Mouse (Mus musculus) embryo, embryonic 10.5 days (tissue): Measurements from ENCODE around the gene Ambra1.
"Not testable (repeated sequence)": the region's sequence is repeated elsewhere in the genome, so short reads cannot be mapped to it uniquely, and the experiment has no call there.

Experiments used
- DNase-seq: peaks from one replicate; pipeline ENCODE4 v3.0.0-alpha.2; 2015; ENCODE audit warnings: low spot score

Ambra1 gene

DNA sequence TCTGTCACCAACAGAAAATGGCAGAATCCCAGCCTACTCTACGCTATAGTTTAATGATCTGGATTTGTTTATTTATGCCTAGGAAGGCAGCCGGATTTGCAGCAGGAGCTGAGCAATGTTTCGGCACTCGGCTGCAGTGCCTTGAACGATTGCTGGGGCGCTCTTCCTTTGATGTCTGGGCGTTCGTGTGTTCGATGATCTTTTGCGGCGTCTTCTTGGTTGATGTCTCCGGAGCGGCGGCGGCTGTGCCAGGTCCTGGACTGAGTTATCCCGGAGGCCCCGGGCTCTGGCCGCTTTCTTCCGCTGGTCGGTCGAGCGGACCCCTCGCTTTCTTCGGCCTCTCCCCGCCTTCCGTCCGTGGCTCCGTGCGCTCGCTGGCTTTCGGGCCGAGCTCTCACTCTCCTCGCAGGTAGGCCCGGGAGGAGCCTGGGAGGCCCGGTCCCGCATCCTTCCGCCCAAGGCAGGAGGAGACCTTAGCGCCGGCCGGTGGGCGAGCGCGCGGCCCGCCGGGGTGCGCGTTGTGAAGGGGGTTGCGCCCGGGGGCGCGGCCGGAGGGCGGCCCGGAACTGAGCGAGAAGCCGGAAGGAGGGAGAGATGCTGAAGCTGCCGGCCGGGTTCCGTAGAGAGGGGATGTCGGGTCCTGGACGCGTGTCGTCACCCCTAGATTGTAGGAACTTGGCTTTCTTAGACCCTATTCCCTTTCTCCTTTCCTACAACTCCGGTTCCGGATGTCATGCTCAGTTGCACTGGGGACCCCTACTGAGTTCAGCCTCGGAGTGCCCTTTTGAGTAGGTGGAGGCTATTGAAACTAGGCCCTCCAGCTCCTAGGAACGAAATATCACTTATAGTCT is at the start of gene Ambra1:
Gene Ambra1 (plus strand): TSS at position 164 of the 851 bp plus-strand sequence.
- peak; percentile 97 for DNase-seq

DNA sequence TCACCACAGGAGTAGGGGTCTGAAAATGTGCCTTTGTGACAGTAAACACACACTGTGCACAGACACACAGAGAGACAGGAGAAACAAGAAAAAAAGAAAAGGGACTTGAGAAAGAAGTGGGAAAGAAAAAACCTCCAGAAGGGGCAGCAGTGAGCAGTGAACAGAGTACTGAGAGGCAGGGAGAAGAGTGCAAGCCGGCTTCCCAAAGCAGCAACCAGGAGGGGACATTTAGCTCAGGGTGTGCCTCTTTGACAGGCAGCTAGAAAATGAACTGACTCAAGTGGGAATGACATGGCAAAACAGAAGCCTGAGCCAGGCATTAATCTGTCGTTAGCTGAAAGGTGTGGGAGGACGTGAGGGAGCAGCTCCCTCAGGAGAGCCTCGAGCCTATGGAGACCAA is 47.1 kb upstream of the Ambra1 start:
- DNase-seq: peak; percentile 72

DNA sequence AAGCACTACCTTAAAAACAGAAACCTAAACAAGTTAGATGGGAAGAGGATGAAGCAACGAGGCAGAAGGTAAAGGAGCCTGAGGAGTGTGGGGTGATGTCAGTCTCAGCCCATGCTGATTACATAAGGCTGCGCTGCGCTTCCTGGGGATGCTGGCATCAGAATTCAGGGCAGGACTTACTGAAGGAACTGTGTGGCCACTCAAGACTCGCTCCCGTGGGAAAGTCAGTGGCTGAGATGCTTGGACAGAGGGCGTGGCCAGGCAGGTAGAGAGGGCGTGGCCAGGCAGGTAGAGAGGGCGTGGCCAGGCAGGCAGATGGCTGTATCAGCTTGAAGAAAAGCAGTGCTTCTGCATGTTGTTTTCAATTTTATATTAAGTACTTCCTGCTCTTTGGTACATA is 46.0 kb upstream of the Ambra1 start:
- DNase-seq: no peak

DNA sequence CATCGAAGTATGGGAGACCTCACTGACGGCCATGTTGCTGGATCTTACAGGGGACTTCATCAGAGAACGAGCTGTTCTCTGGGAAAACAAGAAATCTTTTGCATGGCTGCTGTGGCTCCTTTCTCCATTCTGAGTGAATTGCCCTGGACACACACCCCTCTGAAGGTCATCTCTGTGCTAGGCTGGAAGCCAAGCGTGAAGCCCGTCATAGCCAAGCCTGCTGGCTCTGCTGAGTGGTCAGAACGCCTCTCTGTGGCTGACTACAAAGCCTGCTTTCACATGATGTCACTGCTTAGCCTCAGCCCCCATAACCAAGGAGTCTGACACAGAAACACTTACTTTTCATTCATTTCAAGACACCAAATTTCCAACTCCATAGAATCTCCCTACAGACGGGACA is 40.5 kb upstream of the Ambra1 start:
- no peak for DNase-seq

DNA sequence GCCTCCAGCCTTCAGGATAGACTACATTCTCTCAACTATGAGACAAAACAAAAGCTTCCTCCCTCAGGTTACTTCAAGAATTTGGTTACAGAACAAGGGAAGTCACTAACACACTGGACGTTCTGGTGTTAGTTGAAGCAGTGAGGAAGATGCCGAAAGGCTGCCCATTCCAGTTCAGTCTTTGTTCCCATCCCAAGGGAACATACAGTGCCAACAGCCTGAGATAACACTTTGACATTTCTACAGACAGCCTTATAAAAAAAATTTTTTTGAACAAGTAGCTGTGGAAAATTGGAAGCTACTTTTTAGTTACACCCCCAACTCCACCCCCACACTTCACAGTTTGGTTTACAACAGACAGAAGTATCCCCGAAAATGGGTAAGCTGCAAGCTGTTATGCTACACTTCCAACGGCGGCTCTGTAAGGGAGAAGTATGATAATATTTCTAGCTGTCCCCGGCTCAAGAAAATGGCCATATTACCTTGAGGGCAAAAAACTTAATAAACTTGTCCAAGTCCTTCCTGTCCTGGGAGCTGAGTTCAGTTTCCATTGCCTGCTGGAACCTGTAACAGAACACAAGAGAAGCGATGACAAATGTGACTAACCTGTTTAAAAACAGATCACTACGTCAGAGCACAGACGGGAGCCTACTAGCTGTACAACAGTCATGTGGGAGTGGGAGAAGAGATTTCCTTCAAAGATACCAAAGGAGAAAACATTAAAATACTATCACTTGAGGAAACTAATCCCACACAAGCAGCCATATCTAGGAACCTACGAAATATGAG is 34.3 kb upstream of the Ambra1 start:
- no peak for DNase-seq

DNA sequence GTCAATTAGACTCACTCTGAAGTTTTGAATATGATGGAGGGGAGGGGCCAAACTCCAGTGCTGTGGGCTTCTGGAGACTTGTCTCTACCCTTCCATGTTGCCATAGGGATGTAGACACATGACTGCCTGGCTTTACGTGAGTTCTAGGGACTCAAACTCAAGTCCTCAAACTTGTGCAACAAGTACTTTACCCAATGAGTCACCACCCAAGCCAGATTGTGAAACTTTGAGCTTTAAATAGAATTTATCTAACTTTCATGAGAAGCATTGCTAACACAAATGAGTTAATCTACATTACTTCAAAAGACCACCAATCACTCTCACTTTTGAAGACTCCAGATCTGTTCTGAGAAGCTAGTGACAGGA is 33.7 kb upstream of the Ambra1 start:
- no peak for DNase-seq

DNA sequence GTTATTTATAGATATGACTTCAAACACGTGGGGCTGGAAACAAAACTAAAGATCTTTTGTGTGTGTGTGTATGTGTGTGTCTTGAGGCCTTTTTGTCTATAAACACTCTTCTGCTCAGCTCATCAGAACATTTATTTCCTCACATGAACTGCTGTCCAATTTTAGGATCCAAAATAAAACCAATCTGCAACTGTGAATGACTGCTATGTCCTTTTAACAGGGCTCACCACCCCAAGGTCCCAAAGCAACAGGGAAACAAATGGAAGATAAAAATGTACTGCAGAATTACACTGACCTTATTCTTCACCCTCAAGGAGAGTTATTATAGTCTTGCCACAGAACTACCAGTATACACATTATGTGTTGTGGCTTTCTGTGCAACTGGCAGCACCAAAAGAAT is 30.7 kb upstream of the Ambra1 start:
- DNase-seq: no peak

DNA sequence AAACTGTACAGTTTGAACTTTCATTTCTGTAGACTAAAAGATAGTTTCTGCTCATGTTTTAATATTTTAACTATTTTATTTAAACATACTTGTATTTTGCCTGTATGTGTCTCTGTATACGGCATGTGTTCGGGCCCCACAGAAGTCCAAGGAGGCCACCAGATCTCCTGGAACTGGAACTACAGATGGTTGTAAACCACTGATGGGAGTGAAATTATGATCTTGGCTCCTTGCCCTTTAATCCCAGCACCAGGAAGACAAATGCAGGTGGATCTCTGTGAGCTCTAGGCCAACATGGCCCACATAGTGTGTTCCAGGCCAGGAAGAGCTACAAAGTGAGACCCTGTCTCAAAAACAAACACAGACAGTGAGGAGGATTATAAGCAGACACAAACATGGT is 28.6 kb upstream of the Ambra1 start:
- DNase-seq: no peak

DNA sequence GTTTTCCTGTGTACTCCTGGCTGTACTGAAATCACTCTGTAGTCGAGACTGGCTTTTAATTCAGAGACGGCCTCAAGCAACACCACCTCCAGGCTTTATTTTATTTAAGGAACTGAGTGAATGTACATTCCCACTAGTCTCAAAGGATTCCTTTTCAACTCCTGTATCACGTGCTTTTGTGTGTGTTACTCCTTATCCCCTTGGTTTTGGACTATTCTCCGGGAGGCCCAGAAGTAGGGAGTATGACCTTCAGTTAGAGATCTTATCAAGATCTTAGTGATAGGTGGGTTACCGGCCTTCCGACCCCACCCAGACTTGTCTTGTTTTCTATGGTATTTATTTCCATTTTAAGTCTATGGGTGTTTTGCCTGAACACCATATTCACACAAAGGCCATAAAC is 24.2 kb upstream of the Ambra1 start:
- DNase-seq: no peak

DNA sequence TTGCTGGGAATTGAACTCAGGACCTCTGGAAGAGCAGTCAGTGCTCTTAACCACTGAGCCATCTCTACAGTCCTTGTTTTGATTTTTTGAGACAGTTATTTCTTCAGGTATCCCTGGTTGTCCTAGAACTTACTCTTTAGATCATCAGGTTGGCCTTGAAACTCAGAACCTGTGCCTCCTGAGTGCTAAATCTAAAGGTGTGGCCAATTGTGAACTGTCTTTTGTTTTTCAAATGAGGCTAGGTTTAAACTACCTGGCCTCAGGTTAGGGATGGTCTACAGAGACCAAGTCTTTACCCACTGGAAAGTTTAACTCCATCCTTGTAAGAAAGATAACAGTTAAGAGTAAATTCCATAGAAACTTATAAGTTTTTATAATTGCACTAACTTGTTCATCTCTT is 23.5 kb upstream of the Ambra1 start:
- no peak for DNase-seq

DNA sequence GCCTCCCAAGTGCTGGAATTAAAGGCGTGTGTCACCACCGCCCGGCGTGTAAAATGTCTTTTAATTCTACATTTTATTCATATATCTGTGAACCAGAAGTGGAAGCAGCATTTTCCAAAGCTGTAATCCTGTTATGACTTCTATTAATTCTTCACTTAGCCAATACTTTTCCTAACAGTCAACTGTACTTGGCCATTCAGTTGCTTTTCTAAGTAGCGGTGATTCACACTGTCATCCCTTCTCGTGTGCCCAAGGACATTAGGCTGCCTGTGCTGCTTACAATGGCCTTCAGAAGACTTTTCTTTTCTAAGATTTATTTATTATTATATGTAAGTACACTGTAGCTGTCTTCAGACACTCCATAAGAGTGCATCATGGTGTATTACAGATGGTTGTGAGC is 21.6 kb upstream of the Ambra1 start:
- no peak for DNase-seq

DNA sequence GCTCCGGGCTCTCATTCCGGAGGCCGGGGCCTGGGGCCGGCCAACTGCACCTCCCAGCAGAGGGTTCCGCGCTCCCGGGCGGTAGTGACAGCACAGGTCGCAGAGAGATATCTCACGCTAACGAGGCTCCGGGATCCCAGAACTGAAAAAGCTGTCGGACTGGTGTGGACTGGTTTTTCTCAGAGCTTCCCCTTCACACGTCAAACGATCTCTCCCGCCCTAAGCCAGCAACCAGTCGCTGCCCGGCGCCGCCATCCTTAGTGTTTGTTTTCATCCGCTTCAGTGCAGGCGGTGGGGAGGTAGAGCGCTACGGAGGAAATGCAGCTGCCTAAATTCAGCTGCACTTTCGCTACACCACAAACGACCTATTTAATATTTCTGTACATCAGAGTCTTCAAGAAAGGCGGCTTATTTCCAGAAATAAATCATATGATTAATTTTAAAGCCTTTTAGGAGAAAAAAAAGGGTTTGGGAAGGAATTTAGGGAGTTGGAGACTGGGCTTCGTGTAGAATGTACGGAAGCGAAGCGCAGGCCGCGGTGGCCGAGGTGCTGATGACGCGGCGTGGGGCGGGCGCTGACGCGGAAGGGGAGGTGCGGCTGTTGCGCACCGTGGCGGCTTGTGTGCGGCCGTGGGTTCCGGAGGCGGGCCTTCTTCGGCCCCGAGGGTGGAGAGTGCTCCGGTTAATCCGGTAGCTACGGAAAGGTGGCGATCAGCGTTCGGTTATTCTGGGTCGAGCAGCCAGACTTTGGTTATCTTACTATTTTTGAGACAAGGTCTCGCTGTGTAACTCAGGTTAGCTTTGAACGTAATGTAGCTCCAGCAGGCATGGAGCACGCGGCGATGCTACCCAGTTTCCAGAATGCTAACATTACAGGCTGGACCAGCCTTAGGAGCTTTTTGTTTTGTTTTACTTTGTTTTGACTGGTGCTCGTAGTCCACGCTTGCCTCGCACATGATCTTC is 19.4 kb upstream of the Ambra1 start, which contains the start of the genes Atg13 and Harbi1:
Gene Atg13 (minus strand): TSS at position 305 of the 963 bp plus-strand sequence.
Gene Harbi1 (plus strand): TSS at position 581 of the 963 bp plus-strand sequence.
- peak; percentile 93 for DNase-seq

DNA sequence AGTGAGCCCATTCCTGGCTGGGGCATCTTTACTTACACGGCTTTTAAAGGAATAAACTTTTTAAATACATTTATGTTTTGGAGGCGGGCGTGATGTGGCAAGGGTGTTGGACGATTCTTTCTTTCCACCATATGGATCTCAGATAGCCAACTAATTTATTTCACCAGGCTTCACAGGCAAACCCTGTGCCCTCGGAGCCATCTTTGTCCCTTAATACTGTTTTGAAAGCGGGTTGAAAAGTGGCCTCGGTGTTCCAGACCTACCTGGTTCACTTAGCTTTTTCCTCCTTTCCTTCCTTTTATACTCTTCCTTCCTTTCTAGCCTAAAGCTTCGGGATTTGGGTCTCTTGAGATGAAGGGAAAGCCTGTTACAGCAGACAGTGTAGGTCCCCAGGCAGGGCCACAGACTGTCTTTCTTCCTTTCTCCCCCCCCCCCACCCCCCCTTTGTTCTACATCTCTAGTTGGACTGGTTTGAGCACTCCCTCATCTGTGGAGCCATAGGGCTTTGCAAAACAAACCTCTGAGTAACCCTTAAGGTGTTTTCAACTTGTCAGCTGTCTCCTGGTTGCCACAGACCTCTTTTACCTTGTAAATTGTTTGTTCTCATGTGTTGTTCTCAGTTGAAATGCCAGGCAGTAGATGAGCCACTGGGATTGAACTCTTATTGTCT is 18.5 kb upstream of the Ambra1 start:
- peak; percentile 7 for DNase-seq

DNA sequence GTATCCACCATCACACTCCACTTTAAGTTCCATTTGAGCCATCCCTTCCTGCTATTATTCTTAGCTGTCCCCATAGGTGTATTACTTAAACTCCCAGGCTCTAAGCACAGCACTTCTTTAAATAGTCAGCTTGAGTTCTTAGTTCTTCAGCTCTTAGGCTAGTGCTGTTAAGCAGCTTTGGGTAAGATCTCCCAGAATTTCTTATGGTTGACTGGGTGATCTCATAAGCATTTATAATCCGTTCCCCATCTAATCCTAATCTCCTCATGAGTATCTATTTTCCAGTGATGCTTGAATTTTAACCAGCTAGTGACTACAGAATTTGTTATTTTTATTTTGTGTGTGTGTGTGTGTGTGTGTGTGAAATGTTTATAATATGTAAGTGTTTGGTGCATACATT is 15.0 kb upstream of the Ambra1 start:
- DNase-seq: no peak

DNA sequence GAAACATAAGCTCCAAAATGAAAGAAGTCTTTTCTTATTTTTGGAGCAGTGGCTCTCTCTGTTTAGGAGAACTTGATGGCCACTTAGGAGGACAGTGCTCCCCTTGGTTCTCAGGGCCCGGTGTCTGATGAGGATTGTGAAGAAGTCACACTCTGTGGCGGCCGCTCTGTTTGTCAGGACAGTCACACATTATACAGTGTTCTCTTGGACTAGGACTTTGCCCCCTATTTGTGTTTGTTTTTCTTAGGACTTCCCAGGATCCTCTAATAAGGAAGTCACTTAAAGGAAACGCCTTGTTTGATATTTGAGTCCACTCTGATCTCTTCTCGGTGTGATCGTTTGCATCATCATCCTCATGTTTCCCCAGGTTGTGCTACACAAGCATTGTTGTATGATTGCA is 11.7 kb upstream of the Ambra1 start:
- DNase-seq: no peak

DNA sequence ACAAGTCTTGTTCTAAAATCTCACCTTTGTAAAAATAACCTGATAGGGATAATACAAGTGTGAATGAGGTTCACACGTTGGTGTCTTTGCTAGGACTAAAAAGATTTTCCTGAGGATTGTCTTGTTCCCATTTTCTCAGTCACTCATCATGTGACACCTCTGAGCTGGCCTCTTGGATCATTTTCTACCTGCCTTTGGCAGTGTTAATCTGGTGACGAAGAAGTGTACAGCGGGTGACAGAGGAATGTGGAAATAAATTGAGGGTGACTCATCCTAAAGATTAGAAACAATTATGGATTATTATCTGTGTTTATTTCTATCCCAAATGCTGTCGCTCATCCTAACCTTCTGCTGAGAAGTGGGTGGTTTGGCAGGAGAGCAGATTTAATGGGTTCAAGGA is 6.6 kb upstream of the Ambra1 start:
- DNase-seq: no peak

DNA sequence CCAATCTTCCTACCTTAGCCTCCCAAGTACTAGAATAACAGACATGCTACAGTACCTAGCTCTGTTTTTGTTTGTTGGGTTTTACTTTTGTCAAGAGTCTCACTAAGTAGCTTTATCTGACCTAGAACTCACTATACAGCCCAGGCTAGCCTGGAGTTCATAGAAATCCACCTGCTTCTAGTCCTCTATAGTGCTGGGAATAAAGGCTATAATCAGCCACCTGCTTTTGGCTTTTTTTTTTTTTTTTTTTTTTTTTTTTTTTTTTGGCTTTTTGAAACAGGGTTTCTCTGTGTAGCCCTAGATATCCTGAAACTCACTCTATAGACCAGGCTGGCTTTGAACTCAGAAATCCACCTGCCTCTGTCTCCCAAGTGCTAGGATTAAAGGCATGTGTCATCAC is 6.0 kb upstream of the Ambra1 start:
- DNase-seq: no peak

DNA sequence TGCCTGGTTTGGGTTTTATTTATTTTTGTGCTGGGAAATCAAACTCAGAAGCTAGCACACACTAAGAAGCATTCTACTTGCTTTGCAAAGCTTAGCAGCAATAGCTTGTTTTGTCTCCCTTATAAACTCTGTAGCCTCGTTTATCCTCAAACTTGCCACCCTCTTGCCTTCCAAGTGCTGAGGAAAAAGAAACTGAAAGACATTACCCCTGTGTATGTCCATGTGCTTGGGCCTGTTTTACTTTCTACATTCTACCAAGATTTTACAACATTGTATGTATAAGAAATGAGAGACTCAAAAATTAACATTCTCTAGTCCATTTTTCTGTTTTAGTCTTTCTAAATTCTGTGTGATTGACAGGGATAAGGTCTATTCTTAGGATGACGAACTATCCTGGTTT is 5.2 kb upstream of the Ambra1 start:
- no peak for DNase-seq

DNA sequence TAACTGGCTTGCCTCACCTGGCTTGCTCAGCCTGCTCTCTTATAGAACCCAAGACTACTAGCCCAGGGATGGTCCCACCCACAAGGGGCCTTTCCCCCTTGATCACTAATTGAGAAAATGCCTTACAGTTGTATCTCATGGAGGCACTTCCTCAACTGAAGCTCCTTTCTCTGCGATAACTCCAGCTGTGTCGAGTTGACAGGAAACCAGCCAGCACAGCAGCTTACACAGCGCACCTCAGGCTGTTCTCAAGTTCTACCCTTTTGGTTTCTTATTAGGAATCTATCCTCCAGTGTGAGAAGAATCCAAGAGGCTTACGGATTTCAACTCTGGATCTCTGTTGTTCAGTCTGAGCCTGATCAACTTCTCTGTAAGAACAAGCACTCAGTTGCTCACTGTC is 4.5 kb upstream of the Ambra1 start:
- not testable (repeated sequence) for DNase-seq

DNA sequence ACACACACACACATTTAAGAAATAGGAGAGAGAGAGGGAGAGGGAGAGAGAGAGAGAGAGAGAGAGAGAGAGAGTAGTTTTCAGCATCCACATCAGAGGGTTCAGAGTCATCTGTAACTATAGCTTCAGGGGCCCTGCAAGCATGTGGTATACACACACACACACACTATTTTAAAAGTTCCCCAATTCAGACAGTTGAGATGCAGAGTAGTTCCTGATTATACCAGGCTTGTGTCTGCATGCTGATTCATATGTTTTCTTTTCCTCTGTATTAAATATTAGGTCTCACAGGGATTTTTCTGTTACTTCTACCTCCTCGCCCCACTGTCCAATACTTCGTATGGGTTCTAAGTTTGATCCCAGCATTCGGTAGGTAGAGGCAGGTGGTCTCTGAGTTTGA is 2.9 kb upstream of the Ambra1 start:
- no peak for DNase-seq

DNA sequence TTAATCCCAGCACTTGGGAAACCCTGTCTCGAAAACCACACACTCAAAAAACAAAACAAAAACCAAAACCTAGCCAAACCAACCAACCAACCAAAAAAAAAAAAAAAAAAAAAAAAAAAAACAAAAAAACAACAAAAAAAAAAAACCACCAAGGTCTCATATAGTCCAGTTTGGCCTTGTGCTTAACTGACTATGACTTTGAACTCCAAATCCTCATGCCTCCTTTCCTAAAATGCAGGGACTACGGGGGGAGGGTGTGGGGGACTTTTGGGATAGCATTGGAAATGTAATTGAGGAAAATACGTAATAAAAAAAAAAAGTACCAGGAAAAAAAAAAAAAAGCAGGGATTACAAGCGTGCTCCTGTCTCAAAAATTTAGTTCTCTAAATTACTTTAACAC is 363 bp upstream of the Ambra1 start:
- DNase-seq: no peak

DNA sequence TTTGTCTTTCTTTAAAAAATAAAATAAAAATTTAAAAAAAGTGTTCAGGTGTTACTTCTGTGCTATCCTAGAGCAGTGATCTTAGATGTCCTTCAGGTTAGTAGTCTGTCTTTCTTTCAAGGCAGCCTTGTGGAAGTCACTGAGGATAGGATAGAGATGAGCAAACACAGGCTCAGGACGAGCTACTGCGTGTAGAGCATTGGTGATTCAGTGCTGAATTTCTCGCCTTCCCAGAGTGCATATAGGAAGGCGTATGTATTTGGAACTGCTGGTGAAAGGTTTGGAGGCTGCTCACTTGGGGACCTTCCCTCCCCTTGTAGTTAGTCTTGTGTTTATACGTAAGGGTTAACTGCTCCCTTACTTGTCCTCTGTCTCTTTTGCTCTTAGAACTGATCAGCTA is 5.3 kb downstream of the Ambra1 start:
- no peak for DNase-seq
